Mouse (Mus musculus): Measurements from ENCODE around the gene Slc22a14. TPM values are rescaled to one million over a fixed set of nuclear protein-coding genes. Genes with fewer than 3 reads are reported as not detected.

The Slc22a14 gene
- polyA plus RNA-seq, 3 experiments from 2014 or later = not detected

GRCm38 (mm10) chr9:119128436-119129181 is 236.7 kb downstream of the Slc22a14 start:
- no peak for ATAC-seq

DNA sequence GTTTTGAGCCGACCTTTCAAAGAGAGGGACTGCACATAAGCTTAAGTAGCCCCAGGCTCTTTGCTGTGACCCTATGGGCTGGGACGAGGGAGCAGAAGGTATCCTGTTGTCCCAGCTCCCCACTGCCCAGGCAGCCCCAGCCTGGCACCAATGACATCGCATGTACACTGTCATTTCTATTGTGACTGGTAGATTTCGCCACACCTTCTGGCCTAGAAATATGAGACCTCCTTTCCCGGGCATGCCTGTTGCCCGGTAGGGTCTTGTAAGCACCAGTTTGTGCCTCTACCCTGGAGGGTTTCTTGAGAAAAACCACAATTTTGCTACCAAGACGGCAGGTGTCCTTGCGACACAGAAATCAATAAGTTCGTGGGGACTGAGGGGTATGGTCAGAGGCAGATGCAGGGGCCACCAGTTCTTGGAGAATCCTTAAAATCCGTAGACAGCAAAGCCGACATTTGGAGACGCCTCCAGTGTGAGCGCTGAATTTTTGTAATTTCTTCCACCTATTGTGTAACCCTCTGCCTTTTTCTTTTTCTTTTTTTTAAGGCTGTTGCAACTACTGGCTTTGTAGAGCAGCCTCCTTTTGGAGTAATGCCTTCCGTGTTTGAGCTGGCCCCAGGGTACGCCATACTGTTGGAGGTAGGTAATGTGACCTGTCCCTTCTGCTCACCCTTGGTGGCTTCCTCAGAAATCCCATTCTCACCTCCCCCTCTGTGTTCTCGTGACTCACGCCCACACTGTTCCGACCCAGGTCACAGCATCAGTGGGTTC is 242.6 kb downstream of the Slc22a14 start:
- ATAC-seq = no peak

- no peak for ATAC-seq
These were observed 245.2 kb downstream of the Slc22a14 start for GRCm38 (mm10) chr9:119120168-119120560.

Other genes with a start within 250 kb of the Slc22a14 start
- gene Acaa1b, start 208.5 kb downstream of the Slc22a14 start, polyA plus RNA-seq (2017; shearing (Covaris generic)) = not detected
- gene Gm47289, start 206.4 kb downstream of the Slc22a14 start, polyA plus RNA-seq (2017; shearing (Covaris generic)) = not detected
- gene Slc22a13, start 156.5 kb downstream of the Slc22a14 start, polyA plus RNA-seq (2017; shearing (Covaris generic)) = not detected
- gene Oxsr1, start 43.1 kb downstream of the Slc22a14 start, polyA plus RNA-seq (2017; shearing (Covaris generic)) = 1 to 10 TPM; 7.1 to 8.6 (median 8.3) TPM
- 10 to 100 TPM; 41.3 to 46.9 (median 41.3) TPM for gene Acaa1a, start 25.9 kb downstream of the Slc22a14 start, polyA plus RNA-seq (2017; shearing (Covaris generic))
- gene Myd88, start 24.1 kb downstream of the Slc22a14 start, polyA plus RNA-seq (2017; shearing (Covaris generic)) = 10 to 100 TPM; 72.5 to 96.3 (median 75.1) TPM
- gene Xylb, start 8.2 kb downstream of the Slc22a14 start, polyA plus RNA-seq (2017; shearing (Covaris generic)) = under 1 TPM in 2 of 3 experiments, not detected in 1; 0.38 to 0.63 TPM
- not detected for gene Acvr2b, start 36.6 kb upstream of the Slc22a14 start, polyA plus RNA-seq (2017; shearing (Covaris generic))
- 10 to 100 TPM; 11.1 to 12.1 (median 11.5) TPM for gene Exog, start 79.4 kb upstream of the Slc22a14 start, polyA plus RNA-seq (2017; shearing (Covaris generic))
- gene Scn5a, start 213.5 kb upstream of the Slc22a14 start, polyA plus RNA-seq (2017; shearing (Covaris generic)) = not detected